Mouse (Mus musculus): ENCODE data around the gene Ccdc71. TPM values are rescaled to one million over a fixed set of nuclear protein-coding genes. Genes with fewer than 3 reads are reported as not detected.
A peak's percentile ranks its signal among the peaks of the same experiment; 100 is the strongest.

Gene Ccdc71
- polyA plus RNA-seq, 2 experiments = 29.2 to 45.4 TPM

DNA sequence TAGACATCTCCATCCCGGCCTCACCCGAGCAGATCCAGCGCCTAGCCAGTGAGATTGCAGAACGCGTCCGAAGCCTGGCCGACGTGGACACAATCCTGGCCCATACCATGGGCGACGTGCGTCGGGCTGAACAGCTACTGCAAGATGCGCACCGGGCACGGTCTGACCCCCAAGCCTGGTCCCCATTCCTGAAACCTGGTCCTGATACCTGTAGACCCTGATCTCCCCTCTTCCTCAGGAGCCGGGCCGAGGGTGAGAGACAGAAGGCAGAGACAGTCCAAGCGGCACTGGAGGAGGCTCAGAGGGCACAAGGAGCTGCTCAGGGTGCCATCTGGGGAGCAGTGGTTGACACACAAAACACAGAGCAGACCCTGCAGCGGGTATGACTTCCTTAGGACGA is 28.9 kb downstream of the Ccdc71 start:
- Histone ChIP-seq H3K27me3 (ENCODE audit: control insufficient read depth, insufficient read depth, low read length) (no peaks in the 10 kb centered on the region), H3K4me1 (ENCODE audit: control insufficient read depth, insufficient read depth, low read length) (peaks cover 12% of the 10 kb centered on the region), H3K4me3 (replicated peaks; ENCODE audit: low read length) (no peak overlapping the region), H3K4me2 (replicated peaks; ENCODE audit: low read depth, low read length, severe bottlenecking) (no peak overlapping the region), H3K36me3 (ENCODE audit: control insufficient read depth, insufficient read depth, low read length) (peaks cover 83% of the 10 kb centered on the region), H3K9ac (ENCODE audit: low read depth, low read length, severe bottlenecking) (no peak overlapping the region), H3K9me3 (ENCODE audit: control insufficient read depth, low read length) (no peaks in the 10 kb centered on the region), H3K27ac (replicated peaks; ENCODE audit: low read depth, low read length) (no peak overlapping the region)
- WGBS = 96% methylated on average over 20 of the region's 20 CpGs
- ATAC-seq (ENCODE audit: low FRiP score, low read depth) (no peak), DNase-seq (ENCODE audit: low spot score) (no peak)
- TF ChIP-seq POLR2A (IDR thresholded peaks at IDR 0.05; ENCODE audit: borderline replicate concordance, extremely low read depth, insufficient read depth, insufficient read length) = no peak

DNA sequence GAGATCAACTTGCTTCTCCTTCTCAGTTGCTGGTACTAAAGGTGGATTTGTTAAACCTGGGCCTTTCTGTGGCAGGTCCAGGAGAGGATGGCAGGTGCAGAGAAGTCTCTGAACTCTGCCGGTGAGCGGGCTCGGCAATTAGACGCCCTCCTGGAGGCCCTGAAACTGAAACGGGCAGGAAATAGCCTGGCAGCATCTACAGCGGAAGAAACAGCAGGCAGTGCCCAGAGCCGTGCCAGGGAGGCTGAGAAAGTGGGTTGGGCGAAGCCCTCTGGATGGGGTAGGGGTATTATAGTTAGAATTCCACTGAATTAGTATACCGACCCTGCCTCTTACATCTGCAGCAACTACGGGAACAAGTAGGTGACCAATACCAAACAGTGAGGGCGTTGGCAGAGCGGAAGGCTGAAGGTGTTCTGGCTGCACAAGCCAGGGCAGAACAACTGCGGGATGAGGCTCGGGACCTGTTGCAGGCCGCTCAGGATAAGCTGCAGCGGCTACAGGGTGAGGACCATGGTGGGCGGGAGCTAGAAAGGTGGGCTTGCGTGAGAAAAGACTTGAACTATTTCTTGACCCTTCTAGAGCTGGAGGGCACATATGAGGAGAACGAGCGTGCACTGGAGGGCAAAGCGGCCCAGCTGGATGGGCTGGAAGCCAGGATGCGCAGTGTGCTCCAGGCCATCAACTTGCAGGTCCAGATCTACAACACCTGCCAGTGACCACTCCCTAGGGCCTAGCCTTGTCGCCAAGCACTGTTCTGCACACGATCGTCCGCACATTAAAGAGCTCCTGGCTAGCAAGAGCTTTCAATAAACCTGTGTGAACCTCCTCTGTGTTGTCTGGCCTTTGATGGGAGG is 29.6 kb downstream of the Ccdc71 start:
- WGBS = 59% methylated on average over 26 of the region's 26 CpGs
- H3K36me3 ChIP-seq (ENCODE audit: control insufficient read depth, insufficient read depth, low read length) = peaks cover 84% of the 10 kb centered on the region
- peak overlapping the region; percentile 94 for H3K9ac ChIP-seq (ENCODE audit: low read depth, low read length, severe bottlenecking)
- DNase-seq (ENCODE audit: low spot score) (no peak), ATAC-seq (ENCODE audit: low FRiP score, low read depth) (peak; percentile 2; the same call in 1 of the 2 replicates)
- H3K4me2 ChIP-seq (replicated peaks; ENCODE audit: low read depth, low read length, severe bottlenecking) = peak overlapping the region; percentile 88
- peak overlapping the region; percentile 95 for H3K27ac ChIP-seq (replicated peaks; ENCODE audit: low read depth, low read length)
- peaks cover 12% of the 10 kb centered on the region for H3K4me1 ChIP-seq (ENCODE audit: control insufficient read depth, insufficient read depth, low read length)
- H3K27me3 ChIP-seq (ENCODE audit: control insufficient read depth, insufficient read depth, low read length) = no peaks in the 10 kb centered on the region
- no peaks in the 10 kb centered on the region for H3K9me3 ChIP-seq (ENCODE audit: control insufficient read depth, low read length)
- peak overlapping the region; percentile 97 for H3K4me3 ChIP-seq (replicated peaks; ENCODE audit: low read length)
- TF ChIP-seq POLR2A (IDR thresholded peaks at IDR 0.05; ENCODE audit: borderline replicate concordance, extremely low read depth, insufficient read depth, insufficient read length) = no peak

DNA sequence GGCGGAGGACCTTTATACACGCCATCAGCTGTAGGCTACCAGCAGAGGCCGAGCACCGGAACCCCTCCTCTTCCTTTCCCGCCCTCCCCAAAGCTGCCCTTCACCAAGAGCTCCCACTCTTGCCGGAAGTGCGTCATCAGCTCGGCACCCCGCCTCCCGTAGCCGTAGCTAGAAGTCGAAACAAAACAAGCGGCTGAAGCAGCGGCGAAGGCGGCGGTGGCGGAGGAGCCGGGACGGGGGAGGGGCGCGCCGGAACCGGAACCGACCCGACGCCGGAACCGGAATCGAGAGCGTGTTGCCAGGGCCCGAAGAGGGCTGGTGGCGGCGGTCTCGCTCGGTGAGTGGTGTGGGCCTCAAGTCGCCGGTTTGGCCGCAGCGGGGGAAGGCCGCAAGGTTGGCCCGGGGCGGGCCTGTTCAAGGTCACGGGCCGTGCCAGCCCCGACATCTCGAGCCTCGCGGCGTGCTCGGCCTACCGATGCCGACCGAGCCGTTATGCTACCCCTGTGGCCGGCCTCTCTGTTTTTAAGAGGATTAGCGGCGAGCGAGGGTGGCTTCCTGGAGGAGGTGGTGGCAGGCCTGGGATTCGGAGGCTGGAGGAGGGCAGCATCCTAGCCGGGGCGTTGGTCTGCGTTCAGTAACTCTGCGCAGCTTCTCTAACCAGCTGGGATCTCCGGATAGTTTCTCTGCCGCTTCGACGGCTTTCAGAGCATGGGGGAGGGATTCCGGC is 30.4 kb downstream of the Ccdc71 start, which contains the start of gene Usp19:
Gene Usp19 (plus strand): TSS at position 44 of the 727 bp plus-strand sequence.
- Histone ChIP-seq H3K36me3 (ENCODE audit: control insufficient read depth, insufficient read depth, low read length) (peaks cover 83% of the 10 kb centered on the region), H3K4me1 (ENCODE audit: control insufficient read depth, insufficient read depth, low read length) (peaks cover 12% of the 10 kb centered on the region), H3K9ac (ENCODE audit: low read depth, low read length, severe bottlenecking) (peak within 1 kb of the TSS; percentile 94), H3K4me3 (replicated peaks; ENCODE audit: low read length) (peak within 1 kb of the TSS; percentile 97), H3K4me2 (replicated peaks; ENCODE audit: low read depth, low read length, severe bottlenecking) (peak within 1 kb of the TSS; percentile 88), H3K9me3 (ENCODE audit: control insufficient read depth, low read length) (no peaks in the 10 kb centered on the region), H3K27me3 (ENCODE audit: control insufficient read depth, insufficient read depth, low read length) (no peaks in the 10 kb centered on the region), H3K27ac (replicated peaks; ENCODE audit: low read depth, low read length) (peak within 1 kb of the TSS; percentile 95)
- peak; percentile 95 for DNase-seq (ENCODE audit: low spot score)
- peak; percentile 97 for ATAC-seq (ENCODE audit: low FRiP score, low read depth)
- TF ChIP-seq POLR2A (IDR thresholded peaks at IDR 0.05; ENCODE audit: borderline replicate concordance, extremely low read depth, insufficient read depth, insufficient read length) = peak; percentile 30; the same call in 1 of the 2 replicates
- WGBS = under 1% methylated on average over 59 of the region's 69 CpGs

DNA sequence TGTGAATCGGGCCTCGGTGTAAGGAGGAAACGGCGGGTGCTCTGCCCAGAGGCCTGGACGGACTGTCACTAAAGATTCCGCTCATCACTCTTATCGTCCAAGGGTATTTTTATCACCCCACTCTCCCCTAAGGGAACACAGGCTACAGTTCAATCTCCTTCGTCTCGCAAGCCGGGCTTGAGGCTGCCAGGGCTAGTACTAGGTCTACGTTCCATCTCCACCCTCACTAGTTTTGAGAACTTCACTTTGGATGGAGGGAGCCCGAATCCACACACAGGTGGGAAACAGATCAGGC is 30.9 kb downstream of the Ccdc71 start:
- H3K36me3 ChIP-seq (ENCODE audit: control insufficient read depth, insufficient read depth, low read length) = peaks cover 83% of the 10 kb centered on the region
- H3K4me3 ChIP-seq (replicated peaks; ENCODE audit: low read length) = peak overlapping the region; percentile 97
- H3K9ac ChIP-seq (ENCODE audit: low read depth, low read length, severe bottlenecking) = peak overlapping the region; percentile 94
- H3K9me3 ChIP-seq (ENCODE audit: control insufficient read depth, low read length) = no peaks in the 10 kb centered on the region
- H3K4me2 ChIP-seq (replicated peaks; ENCODE audit: low read depth, low read length, severe bottlenecking) = peak overlapping the region; percentile 88
- WGBS = 6% methylated on average over 12 of the region's 12 CpGs
- no peaks in the 10 kb centered on the region for H3K27me3 ChIP-seq (ENCODE audit: control insufficient read depth, insufficient read depth, low read length)
- peaks cover 12% of the 10 kb centered on the region for H3K4me1 ChIP-seq (ENCODE audit: control insufficient read depth, insufficient read depth, low read length)
- ATAC-seq (ENCODE audit: low FRiP score, low read depth) = no peak
- H3K27ac ChIP-seq (replicated peaks; ENCODE audit: low read depth, low read length) = peak overlapping the region; percentile 95
- TF ChIP-seq POLR2A (IDR thresholded peaks at IDR 0.05; ENCODE audit: borderline replicate concordance, extremely low read depth, insufficient read depth, insufficient read length) = no peak
- no peak for DNase-seq (ENCODE audit: low spot score)

DNA sequence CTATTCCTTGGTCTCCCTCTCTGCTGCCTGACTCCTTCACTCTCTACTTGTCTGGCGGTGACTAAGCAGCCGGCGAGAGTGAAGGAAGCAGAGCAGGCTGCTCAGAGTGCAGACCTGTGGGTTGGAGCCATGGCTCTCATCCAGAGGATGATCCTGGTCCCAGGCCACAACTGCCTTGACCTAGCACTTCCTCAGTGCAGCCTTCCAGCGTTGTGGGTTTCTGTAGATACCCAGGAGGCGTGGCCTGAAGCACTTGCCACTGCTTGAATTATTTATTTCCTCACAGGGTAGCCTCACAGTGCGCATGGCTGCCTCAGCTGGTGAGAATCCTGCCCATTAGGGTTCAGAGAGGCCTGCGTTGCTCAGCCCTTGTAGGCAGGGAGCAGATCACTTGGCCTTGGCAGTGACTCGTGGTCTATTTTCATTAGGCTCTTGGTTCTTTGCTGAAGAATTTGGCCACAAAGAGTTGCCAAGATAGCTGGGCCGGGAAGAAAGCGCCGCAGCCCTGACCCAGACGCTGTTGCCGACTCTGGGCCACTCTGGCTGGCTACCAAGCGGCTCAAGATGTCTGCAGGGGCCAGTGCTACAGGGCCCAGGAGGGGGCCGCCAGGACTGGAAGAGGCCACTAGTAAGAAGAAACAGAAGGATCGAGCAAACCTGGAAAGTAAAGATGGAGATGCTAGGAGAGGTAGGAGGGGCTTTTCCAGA is 31.9 kb downstream of the Ccdc71 start:
- no peak for ATAC-seq (ENCODE audit: low FRiP score, low read depth)
- Histone ChIP-seq H3K9me3 (ENCODE audit: control insufficient read depth, low read length) (no peaks in the 10 kb centered on the region), H3K4me2 (replicated peaks; ENCODE audit: low read depth, low read length, severe bottlenecking) (peak overlapping the region; percentile 88), H3K27me3 (ENCODE audit: control insufficient read depth, insufficient read depth, low read length) (no peaks in the 10 kb centered on the region), H3K4me1 (ENCODE audit: control insufficient read depth, insufficient read depth, low read length) (peaks cover 12% of the 10 kb centered on the region), H3K27ac (replicated peaks; ENCODE audit: low read depth, low read length) (0 out of 2 replicates have a peak overlapping the region, but pooled peaks have one; percentile 95), H3K4me3 (replicated peaks; ENCODE audit: low read length) (peak overlapping the region; percentile 97), H3K36me3 (ENCODE audit: control insufficient read depth, insufficient read depth, low read length) (peaks cover 83% of the 10 kb centered on the region), H3K9ac (ENCODE audit: low read depth, low read length, severe bottlenecking) (peak overlapping the region; percentile 94)
- TF ChIP-seq POLR2A (IDR thresholded peaks at IDR 0.05; ENCODE audit: borderline replicate concordance, extremely low read depth, insufficient read depth, insufficient read length) = no peak
- 85% methylated on average over 16 of the region's 16 CpGs for WGBS
- DNase-seq (ENCODE audit: low spot score) = no peak
